Mouse (Mus musculus) lung, postnatal 0 days (tissue): ENCODE measurements around the gene Gtse1.
A peak's percentile ranks its signal among the peaks of the same experiment; 100 is the strongest.

Experiments
- CTCF ChIP-seq: IDR thresholded peaks from 2 replicates; pipeline ENCODE4 v1.5.1; 2016; ENCODE audit warnings: antibody characterized with exemption, mild to moderate bottlenecking
- EP300 ChIP-seq: IDR thresholded peaks from 2 replicates; pipeline ENCODE4 v1.6.1; 2016; ENCODE audit warnings: antibody characterized with exemption, mild to moderate bottlenecking, control low read depth

DNA sequence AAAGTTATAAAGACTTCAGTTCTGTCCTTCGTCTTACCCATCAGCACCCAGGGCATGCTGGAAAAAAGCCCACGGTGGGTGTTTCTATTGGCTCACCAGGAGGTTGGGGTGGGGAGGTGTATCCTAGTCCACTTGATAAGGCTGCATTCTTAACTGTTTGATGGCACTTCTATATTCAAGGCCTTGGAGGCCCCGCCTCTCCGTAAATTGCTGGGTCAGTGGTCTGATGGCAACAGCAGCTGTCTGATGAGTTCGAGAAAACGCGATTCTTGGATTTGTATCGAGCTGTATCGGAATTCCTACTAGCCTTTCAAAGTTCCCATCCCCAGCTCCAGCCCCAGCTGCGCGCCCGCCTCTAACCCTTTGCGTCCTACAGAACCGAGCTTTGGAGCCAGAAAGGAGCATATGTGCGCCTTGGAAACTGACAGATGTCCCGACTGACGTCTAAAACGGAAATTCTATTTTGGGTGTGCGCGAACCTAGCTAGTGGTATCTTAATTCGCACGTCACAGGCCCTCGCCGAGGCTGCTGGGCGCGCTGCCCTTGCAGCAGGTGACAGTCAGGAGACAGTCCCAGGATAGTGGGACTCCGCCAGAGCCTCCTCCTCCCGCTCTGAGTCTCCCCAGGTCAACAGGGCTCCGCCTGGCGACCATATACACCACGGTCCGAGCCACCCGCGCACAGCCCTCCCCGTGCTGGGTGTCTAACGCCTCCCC lies 48.6 kb upstream of the Gtse1 start:
- TF ChIP-seq CTCF (peak; percentile 49), EP300 (no peak)
